Mouse (Mus musculus): ENCODE measurements around the gene Cux1.

DNA sequence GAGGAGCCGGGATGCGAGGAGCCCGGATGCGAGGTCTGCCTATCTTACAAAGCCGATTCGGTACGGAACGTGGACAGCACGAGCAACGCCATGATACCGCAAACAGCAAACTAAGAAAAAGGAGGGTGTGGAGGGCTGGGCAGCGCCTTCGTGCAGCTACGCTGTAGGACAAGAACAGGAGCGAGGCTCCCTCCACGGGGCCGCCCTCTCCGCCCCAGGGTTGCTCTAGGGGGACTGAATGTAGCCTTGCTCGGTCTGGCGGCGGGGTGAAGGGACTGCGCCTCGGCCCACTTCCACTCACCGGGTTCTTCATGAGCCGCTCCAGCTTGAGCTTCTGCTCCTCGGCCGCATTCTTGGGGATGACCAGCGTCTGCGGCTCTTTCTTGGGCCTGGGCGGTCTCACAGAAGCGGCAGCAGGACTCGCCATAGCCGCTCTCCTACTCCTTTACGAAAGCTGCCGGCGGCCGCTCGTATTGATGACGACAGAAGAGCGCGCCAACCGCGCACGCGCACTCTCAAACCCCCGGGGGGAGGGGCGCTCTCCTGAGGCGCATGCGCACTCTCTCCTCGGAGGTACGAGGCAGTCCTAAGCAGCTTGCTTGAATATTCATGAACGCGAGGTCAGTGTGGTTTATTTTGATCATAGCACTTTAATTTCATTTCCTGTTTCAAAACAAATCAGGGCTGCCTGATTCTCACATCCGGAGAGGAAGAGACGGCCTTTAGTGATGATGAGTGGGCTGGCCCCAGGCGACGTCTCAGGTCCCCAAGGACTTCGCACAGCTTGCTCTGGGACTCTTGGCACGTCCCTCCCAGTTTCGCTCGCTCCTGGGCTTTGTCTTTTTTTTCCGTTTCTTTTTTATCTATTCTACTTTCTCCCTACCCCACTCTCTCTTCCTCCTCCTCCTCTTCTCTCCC lies 368.6 kb downstream of the Cux1 start, which contains the start of gene Prkrip1:
- no peak for TF ChIP-seq CTCF (IDR thresholded peaks at IDR 0.05; ENCODE audit: control insufficient read depth, insufficient read depth, low read length)
- peak; percentile 63; the same call in 1 of the 2 replicates for TF ChIP-seq POLR2A (IDR thresholded peaks at IDR 0.05; ENCODE audit: borderline replicate concordance, control insufficient read depth, low read depth, low read length)
